Mouse (Mus musculus) hindbrain, postnatal 0 days (tissue): ENCODE measurements around the gene Borcs7. TPM values are rescaled to one million over a fixed set of nuclear protein-coding genes. Genes with fewer than 3 reads are reported as not detected.

Source experiments
- ATAC-seq: fragments of 200-750 bp; cut with Nextera tagmentation; 2 replicates; pipeline ENCODE4 v1.8.0; 2017; ENCODE audit warnings: mild to moderate bottlenecking, moderate TSS enrichment, moderate library complexity
- DNase-seq: peaks from one replicate; pipeline ENCODE4 v3.0.0-alpha.2; 2015; ENCODE audit warnings: low spot score
- H3K27ac ChIP-seq: fragments of 300-500 bp; sonication (generic); 2 replicates; pipeline ENCODE4 v1.5.1; 2014; ENCODE audit warnings: mild to moderate bottlenecking
- H3K27me3 ChIP-seq: fragments of 300-500 bp; sonication (generic); 2 replicates; pipeline ENCODE4 v1.6.1; 2014; ENCODE audit warnings: low read length, mixed read lengths; ENCODE audit not compliant: insufficient read depth
- H3K36me3 ChIP-seq: fragments of 300-500 bp; sonication (generic); 2 replicates; pipeline ENCODE4 v1.6.1; 2014; ENCODE audit warnings: low read length, mixed read lengths; ENCODE audit not compliant: insufficient read depth
- H3K4me1 ChIP-seq: fragments of 300-500 bp; sonication (generic); 2 replicates; pipeline ENCODE4 v1.6.1; 2014; ENCODE audit warnings: antibody characterized with exemption, low read length, mixed read lengths; ENCODE audit not compliant: insufficient read depth
- H3K4me2 ChIP-seq: fragments of 300-500 bp; sonication (generic); 2 replicates; pipeline ENCODE4 v1.6.1; 2014; ENCODE audit warnings: low read depth, mild to moderate bottlenecking, low read length, moderate library complexity, mixed read lengths
- H3K4me3 ChIP-seq: fragments of 300-500 bp; sonication (generic); 2 replicates; pipeline ENCODE4 v1.5.1; 2014; ENCODE audit warnings: low read length
- H3K9ac ChIP-seq: fragments of 300-500 bp; sonication (generic); replicated peaks from 2 replicates; pipeline ENCODE4 v1.6.1; 2014; ENCODE audit warnings: mild to moderate bottlenecking, low read length, moderate library complexity, mixed read lengths
- H3K9me3 ChIP-seq: fragments of 300-500 bp; sonication (generic); 2 replicates; pipeline ENCODE4 v1.6.1; 2016; ENCODE audit warnings: low read length, mixed read lengths
- CTCF ChIP-seq: IDR thresholded peaks from 2 replicates; pipeline ENCODE4 v1.5.1; 2016; ENCODE audit warnings: antibody characterized with exemption, control low read depth, low read depth
- WGBS: fragments of 180-500 bp; shearing (Covaris S2); extraction: QIAGEN DNeasy Blood & Tissue Kit; methylation state at CpG from one replicate; pipeline ENCODE4 v1.1.7; 2014; 5-methylcytosine and 5-hydroxymethylcytosine counted together
- polyA plus RNA-seq: library from polyadenylated mRNA; unstranded; fragments of >200 nt; fragmentation: Nextera tagmentation; extraction: Ambion mirVana; gene quantifications from 2 replicates; pipeline ENCODE4 v1.2.1, GENCODE M21; 2015
- total RNA-seq: library from RNA; depleted of rRNA; stranded (reverse); fragments of >200 nt; gene quantifications from 2 replicates; pipeline ENCODE4 v1.2.3, GENCODE M21; 2014

The Borcs7 gene
- total and polyA plus RNA-seq, 2 experiments from 2014 or later: 11.2 to 37.1 TPM

- TF ChIP-seq CTCF: no peak
- H3K27me3 ChIP-seq: no peaks in the 10 kb centered on the region
- H3K9me3 ChIP-seq: no peaks in the 10 kb centered on the region
- ATAC-seq: peak; percentile 50
- no peaks in the 10 kb centered on the region; the same call in 1 of the 2 replicates for H3K36me3 ChIP-seq
- peak; percentile 71 for DNase-seq
- H3K9ac ChIP-seq: no peak overlapping the region; the same call in 1 of the 2 replicates
- H3K4me3 ChIP-seq: no peak overlapping the region
- no peak overlapping the region for H3K4me2 ChIP-seq
- peaks cover 36% of the 10 kb centered on the region for H3K4me1 ChIP-seq
- WGBS: 26% methylated on average over 12 of the region's 12 CpGs
- H3K27ac ChIP-seq: peak overlapping the region; percentile 63
These were observed 44.7 kb upstream of the Borcs7 start for GRCm38 (mm10) chr19:46644793-46645602.

- no peaks in the 10 kb centered on the region; the same call in 1 of the 2 replicates for H3K36me3 ChIP-seq
- no peak for ATAC-seq
- no peak overlapping the region for H3K9ac ChIP-seq
- H3K9me3 ChIP-seq: no peaks in the 10 kb centered on the region
- TF ChIP-seq CTCF: no peak
- DNase-seq: no peak
- 65% methylated on average over 12 of the region's 12 CpGs for WGBS
- H3K4me3 ChIP-seq: no peak overlapping the region
- peak overlapping the region; percentile 63 for H3K27ac ChIP-seq
- peaks cover 35% of the 10 kb centered on the region for H3K4me1 ChIP-seq
- H3K4me2 ChIP-seq: no peak overlapping the region
- H3K27me3 ChIP-seq: no peaks in the 10 kb centered on the region
These were observed 43.6 kb upstream of the Borcs7 start for GRCm38 (mm10) chr19:46646041-46646481.

GRCm38 (mm10) chr19:46647254-46647653 is 42.5 kb upstream of the Borcs7 start:
- DNase-seq (no peak), ATAC-seq (no peak)
- Histone ChIP-seq H3K4me2 (no peak overlapping the region), H3K27ac (no peak overlapping the region), H3K4me1 (peaks cover 24% of the 10 kb centered on the region), H3K27me3 (no peaks in the 10 kb centered on the region), H3K9ac (no peak overlapping the region), H3K9me3 (no peaks in the 10 kb centered on the region), H3K4me3 (no peak overlapping the region), H3K36me3 (no peaks in the 10 kb centered on the region; the same call in 1 of the 2 replicates)
- WGBS: 79% methylated on average over 3 of the region's 3 CpGs
- no peak for TF ChIP-seq CTCF

- 76% methylated on average over 8 of the region's 8 CpGs for WGBS
- no peak overlapping the region for H3K27ac ChIP-seq
- DNase-seq (no peak), ATAC-seq (no peak)
- H3K4me1 ChIP-seq: peaks cover 23% of the 10 kb centered on the region
- no peak overlapping the region for H3K4me2 ChIP-seq
- no peaks in the 10 kb centered on the region; the same call in 1 of the 2 replicates for H3K36me3 ChIP-seq
- H3K4me3 ChIP-seq: no peak overlapping the region
- H3K9me3 ChIP-seq: no peaks in the 10 kb centered on the region
- no peak overlapping the region for H3K9ac ChIP-seq
- peak; percentile 53 for TF ChIP-seq CTCF
- H3K27me3 ChIP-seq: no peaks in the 10 kb centered on the region
These were observed 41.9 kb upstream of the Borcs7 start for GRCm38 (mm10) chr19:46647850-46648249.

- Histone ChIP-seq H3K9ac (no peak overlapping the region), H3K36me3 (peaks cover 7% of the 10 kb centered on the region; the same call in 1 of the 2 replicates), H3K4me1 (peaks cover 16% of the 10 kb centered on the region), H3K4me3 (no peak overlapping the region), H3K27me3 (no peaks in the 10 kb centered on the region), H3K4me2 (no peak overlapping the region), H3K27ac (no peak overlapping the region), H3K9me3 (no peaks in the 10 kb centered on the region)
- 96% methylated on average over 14 of the region's 14 CpGs for WGBS
- ATAC-seq: no peak
- TF ChIP-seq CTCF: no peak
- DNase-seq: no peak
These were observed 41.1 kb upstream of the Borcs7 start for GRCm38 (mm10) chr19:46648565-46648964.

GRCm38 (mm10) chr19:46653188-46653587 is 36.5 kb upstream of the Borcs7 start:
- H3K36me3 ChIP-seq: peaks cover 30% of the 10 kb centered on the region
- no peak for TF ChIP-seq CTCF
- H3K9ac ChIP-seq: no peak overlapping the region
- H3K9me3 ChIP-seq: no peaks in the 10 kb centered on the region
- H3K27ac ChIP-seq: no peak overlapping the region
- H3K4me2 ChIP-seq: no peak overlapping the region
- DNase-seq (no peak), ATAC-seq (no peak)
- WGBS: 73% methylated on average over 5 of the region's 5 CpGs
- H3K27me3 ChIP-seq: no peaks in the 10 kb centered on the region
- no peak overlapping the region for H3K4me3 ChIP-seq
- no peaks in the 10 kb centered on the region for H3K4me1 ChIP-seq

GRCm38 (mm10) chr19:46653616-46654235 is 36.0 kb upstream of the Borcs7 start:
- ATAC-seq (no peak), DNase-seq (no peak)
- H3K4me2 ChIP-seq: no peak overlapping the region
- peaks cover 30% of the 10 kb centered on the region for H3K36me3 ChIP-seq
- no peak overlapping the region for H3K27ac ChIP-seq
- no peaks in the 10 kb centered on the region for H3K9me3 ChIP-seq
- WGBS: 92% methylated on average over 14 of the region's 14 CpGs
- no peak for TF ChIP-seq CTCF
- H3K4me1 ChIP-seq: no peaks in the 10 kb centered on the region
- no peak overlapping the region for H3K9ac ChIP-seq
- no peak overlapping the region for H3K4me3 ChIP-seq
- no peaks in the 10 kb centered on the region for H3K27me3 ChIP-seq
